In genomic region chr16:32068389-32069300, GRCm38 (mm10) we compare ENCODE assay signal across 13 mouse cellular contexts. TPM values are rescaled to one million over a fixed set of nuclear protein-coding genes. Genes with fewer than 3 reads are reported as not detected.
A peak's percentile ranks its signal among the peaks of the same experiment; 100 is the strongest.
DNase-seq lines count a peak whose midpoint lies in the region; ATAC-seq and TF ChIP-seq lines count a peak whose summit lies in the region.
"Had no signal": no experiment of that assay in that cellular context is flagged by ENCODE, and none has a peak within 500 bp of the region (broad histone marks: within the 10 kb centered on the region; RNA-seq: fewer than 3 reads in every experiment).

No protein-coding gene starts in this region.

- peak; percentile 87 for DNase-seq in heart, adult 11 months
- no peak for DNase-seq in heart, adult 18-20 months
- DNase-seq in 3134 (ENCODE audit: extremely low read depth, insufficient read length, low spot score) (peak; percentile 53), Patski (ENCODE audit: low read depth, low spot score) (peak; percentile 56)
- peak; percentile 29 for DNase-seq in kidney, postnatal 0 days (ENCODE audit: low spot score)
- no peak for DNase-seq in right cerebral cortex, postnatal 10 days (ENCODE audit: low spot score in 2 of 2)
- no peak for DNase-seq in cerebellum, postnatal 36 days
- no peak for DNase-seq in cerebellum, postnatal 25 days
- DNase-seq: cerebellum, adult 8-10 months; gastrocnemius, postnatal 36 days; thymus, postnatal 36 days had no signal

- TF ChIP-seq CTCF in Patski (IDR thresholded peaks at IDR 0.05): no peak
- TF ChIP-seq CTCF in kidney, postnatal 0 days (IDR thresholded peaks at IDR 0.05; ENCODE audit: low read depth): no peak; the same call in 1 of the 2 replicates

- no peak overlapping the region for H3K4me2 ChIP-seq in kidney, postnatal 0 days (ENCODE audit: low read length)
- H3K4me2 ChIP-seq: liver, embryonic 12.5 days had no signal

- CTCF ChIA-PET in Patski (lab: Charles Lee): interaction anchor here (1.0 kb wide), 1 partner anchor 9 kb away, joined by 3 read pairs; no protein-coding TSS in a partner anchor

- no peaks in the 10 kb centered on the region for H3K9me3 ChIP-seq in kidney, postnatal 0 days (replicated peaks; ENCODE audit: low read length)
- H3K9me3 ChIP-seq: liver, embryonic 12.5 days had no signal

- no peak overlapping the region for H3K4me3 ChIP-seq in kidney, postnatal 0 days (replicated peaks; ENCODE audit: low read depth, low read length)
- H3K4me3 ChIP-seq: liver, embryonic 12.5 days had no signal

- H3K27ac ChIP-seq in kidney, postnatal 0 days: peak overlapping the region; percentile 57
- H3K27ac ChIP-seq: liver, embryonic 12.5 days had no signal

- no peaks in the 10 kb centered on the region; the same call in 1 of the 2 replicates for H3K4me1 ChIP-seq in kidney, postnatal 0 days (replicated peaks; ENCODE audit: insufficient read depth, low read length)

- no peak overlapping the region for H3K9ac ChIP-seq in kidney, postnatal 0 days (ENCODE audit: low read depth, low read length)
- H3K9ac ChIP-seq: liver, embryonic 12.5 days had no signal

- POLR2A ChIA-PET in Patski (lab: Charles Lee): interaction anchor here (0.5 to 1.6 kb wide), 2 partner anchors 9 to 10 kb away, joined by 3 to 8 read pairs; no protein-coding TSS in a partner anchor

- H3K27me3 ChIP-seq in Patski: no peaks in the 10 kb centered on the region
- no peaks in the 10 kb centered on the region for H3K27me3 ChIP-seq in kidney, postnatal 0 days (ENCODE audit: insufficient read depth, low read length)
- H3K27me3 ChIP-seq: liver, embryonic 12.5 days had no signal

- no peaks in the 10 kb centered on the region for H3K36me3 ChIP-seq in kidney, postnatal 0 days (ENCODE audit: insufficient read depth, low read length)

- in situ Hi-C loops in Patski (cut with MboI; ENCODE audit: low pct_unique_long_range_greater_than_20kb): no loop called here

- WGBS in kidney, postnatal 0 days: 63% methylated on average over 12 of the region's 12 CpGs

- ATAC-seq in Patski: peak; percentile 76
- ATAC-seq in kidney, postnatal 0 days (replicated peaks; ENCODE audit: low FRiP score, low read depth): peak; percentile 85
- ATAC-seq: forebrain, embryonic 14.5 days; liver, embryonic 12.5 days had no signal

RNA-seq across cellular contexts. Expression of gene Pak2, which starts 10.5 kb away (rescaled TPM):
- total RNA-seq in heart, adult 18-20 months (2021): 10 to 100 TPM; 26.5 to 27.1 TPM
- 55.7 TPM for polyA plus RNA-seq in Patski (2021)
- polyA plus RNA-seq in kidney, postnatal 0 days (2015; fragmentation: Nextera tagmentation; extraction: Ambion mirVana): 31.2 and 33.6 TPM in 2 replicates

RNA-seq across cellular contexts. Expression of gene Pigx, which starts 30.9 kb away (rescaled TPM):
- 10 to 100 TPM; 16.7 to 16.9 TPM for total RNA-seq in heart, adult 18-20 months (2021)
- 61.5 TPM for polyA plus RNA-seq in Patski (2021)
- polyA plus RNA-seq in kidney, postnatal 0 days (2015; fragmentation: Nextera tagmentation; extraction: Ambion mirVana): 129 and 140 TPM in 2 replicates

RNA-seq across cellular contexts. Expression of gene Cep19, which starts 31.0 kb away (rescaled TPM):
- total RNA-seq in heart, adult 18-20 months (2021): 10 to 100 TPM; 10.1 to 10.4 TPM
- 39.5 TPM for polyA plus RNA-seq in Patski (2021)
- polyA plus RNA-seq in kidney, postnatal 0 days (2015; fragmentation: Nextera tagmentation; extraction: Ambion mirVana): 45.2 and 45.6 TPM in 2 replicates

Comparison
In these comparisons a context has a peak if more than half of its experiments do, and no peak if none do; other contexts are left out.
1. DNase-seq: peak in heart, adult 11 months (single experiment), 3134 (single experiment), Patski (single experiment) and kidney, postnatal 0 days (single experiment); none in heart, adult 18-20 months (0 of 2), right cerebral cortex, postnatal 10 days (0 of 2), cerebellum, postnatal 36 days (0 of 2) and cerebellum, postnatal 25 days (0 of 2).